Mouse (Mus musculus) liver, embryonic 14.5 days (tissue): ENCODE data around the gene Grip1.

Experiments used
- CTCF ChIP-seq: IDR thresholded peaks from 2 replicates; pipeline ENCODE4 v1.5.1; 2016; ENCODE audit warnings: antibody characterized with exemption, low read depth, control low read depth
- EP300 ChIP-seq: IDR thresholded peaks from 2 replicates; pipeline ENCODE4 v1.6.1; 2016; ENCODE audit warnings: antibody characterized with exemption, low read depth

- TF ChIP-seq CTCF (0 out of 2 replicates have a peak, but pooled peaks have one; percentile 8), EP300 (no peak)
Observed at GRCm38 (mm10) chr10:119640534-119640933, 186.9 kb downstream of the Grip1 start.
